Mouse (Mus musculus) inflammation-experienced regulatory T-cells, adult 6 months (primary cell): Measurements from ENCODE around the gene Pkn3. TPM values are rescaled to one million over a fixed set of nuclear protein-coding genes. Genes with fewer than 3 reads are reported as not detected.
"Not testable (repeated sequence)": the region's sequence is repeated elsewhere in the genome, so short reads cannot be mapped to it uniquely, and the experiment has no call there.

Source experiments
- ATAC-seq: one replicate; pipeline ENCODE4 v1.8.0; 2017
- polyA plus RNA-seq, 3 experiments: library from polyadenylated mRNA; unstranded; fragments of 100-300 nt; shearing (Covaris generic); gene quantifications; one replicate each; pipeline ENCODE4 v1.2.1; 2017

The Pkn3 gene
- polyA plus RNA-seq, 3 experiments from 2014 or later, result 0.59 to 0.91 (median 0.71) TPM

DNA sequence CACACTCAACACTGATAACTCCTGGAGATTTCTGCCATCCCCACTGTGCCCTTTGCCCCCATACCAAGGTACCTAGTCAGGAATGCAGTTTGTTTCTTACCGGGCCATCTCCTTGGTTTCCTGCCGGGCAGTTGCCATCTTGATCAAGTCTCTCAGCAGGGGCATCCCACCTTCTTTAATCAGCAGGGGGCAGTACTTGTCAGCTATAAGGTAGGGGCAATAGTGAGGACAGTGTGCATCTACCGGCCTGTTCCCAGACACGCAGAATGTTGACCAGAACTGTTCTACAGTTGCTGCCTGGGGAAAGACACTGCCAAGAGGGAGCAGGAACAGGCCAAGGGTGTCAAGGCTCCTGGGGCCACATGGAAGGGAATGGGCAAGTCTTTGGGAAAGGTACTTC is 22.7 kb downstream of the Pkn3 start:
- ATAC-seq, result no peak

DNA sequence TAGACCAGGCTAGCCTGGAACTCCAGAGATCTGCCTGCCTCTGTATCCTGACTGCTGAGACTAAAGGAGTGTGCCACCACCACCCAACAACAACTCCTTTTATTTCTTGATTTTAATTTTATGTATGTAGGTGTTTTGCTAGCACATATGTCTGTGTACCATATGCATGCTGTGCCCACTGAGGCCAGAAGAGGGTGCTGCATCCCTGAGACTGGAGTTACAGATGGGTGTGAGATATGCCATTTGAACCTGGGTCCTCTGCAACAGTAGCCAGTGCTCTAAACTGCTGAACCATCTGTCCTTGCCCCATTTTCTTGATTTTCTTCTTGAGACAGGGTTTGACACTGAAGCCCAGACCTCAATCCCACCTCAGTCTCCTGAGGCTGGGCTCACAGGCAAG is 28.9 kb downstream of the Pkn3 start:
- ATAC-seq, result no peak

DNA sequence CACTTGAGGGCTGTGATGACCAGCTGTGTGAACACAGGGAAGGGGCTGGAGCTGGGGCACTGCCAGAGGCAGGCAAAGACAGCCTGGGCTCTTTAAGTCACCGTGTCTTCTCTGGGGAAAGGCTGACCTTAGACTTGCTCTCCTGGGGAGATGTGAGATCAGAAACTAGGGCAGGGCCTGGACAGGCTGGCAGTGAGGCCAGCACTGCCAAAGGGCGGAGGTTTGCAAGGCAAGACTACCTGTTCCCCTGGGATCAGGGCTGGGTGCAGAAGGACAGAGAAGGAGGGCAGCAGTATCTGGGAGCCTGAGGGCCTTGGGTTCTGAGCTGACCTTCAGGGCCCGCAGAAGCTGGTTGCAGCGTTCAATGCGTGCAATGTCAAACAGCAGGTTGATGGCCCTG is 30.2 kb downstream of the Pkn3 start:
- no peak for ATAC-seq

DNA sequence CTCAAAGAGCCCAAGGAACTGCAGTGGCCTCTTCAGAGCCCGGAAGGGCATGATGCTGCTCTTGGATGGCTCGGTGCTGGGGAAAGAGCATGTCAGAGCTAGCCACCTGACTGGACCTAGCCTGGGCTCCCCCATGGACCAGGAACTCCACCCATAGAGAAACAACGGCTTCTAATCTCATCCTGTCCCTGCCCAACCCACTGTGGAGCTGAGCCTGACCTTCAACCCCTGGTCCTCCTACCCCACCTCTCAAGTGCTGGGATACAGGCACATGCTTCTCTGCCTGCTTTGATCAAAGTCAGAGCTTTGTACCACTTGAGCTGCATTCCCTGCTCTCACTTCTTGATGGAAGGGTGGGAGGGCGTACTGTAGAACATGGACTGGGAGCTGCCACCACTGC is 30.8 kb downstream of the Pkn3 start:
- no peak for ATAC-seq

DNA sequence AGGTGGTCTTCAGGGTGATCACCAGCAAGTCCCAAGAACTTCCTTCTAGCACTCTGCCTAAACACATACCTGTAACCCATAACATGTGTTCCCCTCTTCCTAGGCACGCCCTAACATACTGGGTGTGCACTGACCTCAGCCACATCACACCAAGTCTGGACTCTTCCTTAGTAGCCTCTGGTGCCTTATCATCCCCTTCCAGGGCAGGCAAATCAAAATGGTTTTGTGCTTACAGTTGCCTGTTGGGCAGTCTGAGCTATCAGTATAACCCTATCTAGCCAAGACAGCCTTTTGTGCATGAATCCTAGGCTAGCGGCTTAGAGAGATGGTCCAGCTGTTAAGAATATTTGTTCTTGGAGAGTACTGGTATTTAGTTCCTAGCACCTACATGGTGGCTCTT is 34.0 kb downstream of the Pkn3 start:
- no peak for ATAC-seq

DNA sequence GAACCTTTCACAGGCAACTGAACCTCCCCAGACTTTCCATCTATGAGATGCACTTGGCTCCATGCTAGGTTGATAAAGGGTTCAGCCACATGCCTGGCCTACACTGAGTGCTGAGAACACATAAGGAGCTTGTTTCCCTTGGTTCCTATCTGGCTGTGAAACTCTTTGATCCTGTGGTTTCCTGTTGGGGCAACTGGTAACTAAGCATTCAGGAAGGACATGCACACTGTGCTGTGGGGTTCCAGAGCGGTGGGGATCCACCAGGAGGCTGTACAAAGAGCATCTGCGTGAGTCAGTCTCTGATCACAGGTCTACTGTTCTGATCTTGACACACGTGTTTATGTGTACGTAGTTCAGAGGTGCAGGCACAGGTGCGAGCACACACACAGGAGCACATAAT is 35.1 kb downstream of the Pkn3 start:
- ATAC-seq, result no peak

DNA sequence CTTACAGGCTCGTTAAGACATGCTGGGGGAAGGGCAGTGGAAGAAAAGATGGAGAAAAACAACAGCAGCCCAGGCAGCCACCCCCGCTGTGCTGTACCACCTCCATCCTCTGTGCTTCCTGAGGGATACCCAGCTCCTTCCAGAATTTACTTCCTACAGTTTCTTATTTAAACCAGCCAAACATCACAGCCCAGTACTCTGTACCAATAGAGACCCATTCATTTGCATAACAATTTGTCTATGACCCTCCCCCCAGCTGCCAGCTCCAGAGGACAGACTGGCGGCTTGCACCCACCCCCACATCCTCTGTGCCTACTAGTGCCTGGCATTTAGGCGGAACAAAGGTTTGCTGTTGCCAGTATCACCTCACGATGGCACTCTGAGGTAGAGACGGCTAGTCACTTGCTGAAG is 42.2 kb downstream of the Pkn3 start:
- ATAC-seq, result peak; percentile 39

DNA sequence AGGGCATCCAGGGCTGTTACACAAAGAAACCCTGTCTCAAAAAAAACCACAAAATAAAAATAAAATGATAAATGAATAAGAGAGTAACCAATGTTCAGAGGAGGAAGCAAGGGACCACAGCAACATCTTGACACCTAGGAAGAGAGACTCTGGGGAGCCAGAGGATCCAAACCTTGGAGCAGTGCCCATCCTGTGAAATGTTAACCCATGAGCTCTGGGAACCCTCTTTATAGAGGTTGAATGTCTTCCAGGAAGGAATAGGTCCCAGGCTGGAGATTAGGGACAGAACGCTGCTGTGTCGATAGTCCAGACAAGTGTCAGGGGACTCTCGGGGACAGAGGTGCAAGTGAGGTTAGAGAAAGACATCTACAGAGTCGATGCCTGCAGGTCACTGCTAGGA is 42.8 kb downstream of the Pkn3 start:
- ATAC-seq, result no peak

DNA sequence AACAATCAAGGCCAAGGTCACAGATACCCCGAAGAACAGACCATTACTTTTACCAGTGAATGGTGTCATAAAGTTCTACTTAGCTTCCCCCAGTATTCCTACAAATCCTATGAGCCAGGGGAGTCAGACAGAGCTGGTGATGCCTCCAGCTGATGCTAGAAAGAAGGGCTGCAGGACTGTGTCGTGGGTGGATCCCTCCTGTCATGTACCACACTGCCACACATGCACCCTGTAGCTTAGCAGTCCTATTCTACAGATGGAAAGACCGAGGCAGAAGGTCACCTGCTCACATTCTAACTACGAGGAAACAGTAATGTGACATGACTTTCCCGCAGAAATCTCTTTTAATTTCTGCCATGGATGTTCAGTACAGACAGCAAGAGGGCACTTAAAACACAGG is 45.3 kb downstream of the Pkn3 start:
- no peak for ATAC-seq

DNA sequence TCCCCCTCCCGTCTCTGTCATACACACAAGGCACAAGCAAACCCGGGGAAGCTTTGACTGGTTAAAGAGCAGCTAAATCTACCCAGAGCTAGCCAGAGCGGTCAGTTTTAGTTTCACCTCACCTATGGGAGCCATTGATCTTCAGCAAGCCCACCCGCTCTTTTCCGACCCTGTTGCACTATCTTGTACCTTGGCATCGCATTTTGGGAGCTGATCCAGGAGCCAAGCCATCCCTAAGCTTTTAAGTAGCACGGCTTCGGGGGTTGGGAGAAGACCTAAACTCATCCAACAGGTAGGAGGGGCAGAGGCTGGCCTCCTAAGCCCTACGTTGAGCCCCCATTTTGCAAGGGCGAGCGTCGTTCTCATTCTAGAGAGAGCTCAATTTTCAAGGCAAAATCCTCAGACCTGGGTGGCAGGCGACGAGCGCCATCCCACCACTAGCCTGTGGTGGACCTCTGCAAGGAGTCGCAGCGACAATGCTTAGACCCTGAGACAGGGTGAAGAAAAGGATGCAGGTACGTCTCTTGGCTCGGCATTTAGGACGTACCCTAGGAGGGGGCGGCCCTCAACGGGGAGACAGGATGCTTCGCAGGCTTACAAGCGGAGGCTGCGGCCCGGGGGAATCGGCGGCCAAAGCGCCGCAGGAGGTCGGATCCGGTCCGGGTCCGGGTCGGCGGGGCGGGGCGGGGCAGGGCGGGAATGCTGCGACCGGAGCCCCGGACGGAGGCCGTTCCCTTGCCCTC is 46.4 kb downstream of the Pkn3 start:
- ATAC-seq, result peak; percentile 59

DNA sequence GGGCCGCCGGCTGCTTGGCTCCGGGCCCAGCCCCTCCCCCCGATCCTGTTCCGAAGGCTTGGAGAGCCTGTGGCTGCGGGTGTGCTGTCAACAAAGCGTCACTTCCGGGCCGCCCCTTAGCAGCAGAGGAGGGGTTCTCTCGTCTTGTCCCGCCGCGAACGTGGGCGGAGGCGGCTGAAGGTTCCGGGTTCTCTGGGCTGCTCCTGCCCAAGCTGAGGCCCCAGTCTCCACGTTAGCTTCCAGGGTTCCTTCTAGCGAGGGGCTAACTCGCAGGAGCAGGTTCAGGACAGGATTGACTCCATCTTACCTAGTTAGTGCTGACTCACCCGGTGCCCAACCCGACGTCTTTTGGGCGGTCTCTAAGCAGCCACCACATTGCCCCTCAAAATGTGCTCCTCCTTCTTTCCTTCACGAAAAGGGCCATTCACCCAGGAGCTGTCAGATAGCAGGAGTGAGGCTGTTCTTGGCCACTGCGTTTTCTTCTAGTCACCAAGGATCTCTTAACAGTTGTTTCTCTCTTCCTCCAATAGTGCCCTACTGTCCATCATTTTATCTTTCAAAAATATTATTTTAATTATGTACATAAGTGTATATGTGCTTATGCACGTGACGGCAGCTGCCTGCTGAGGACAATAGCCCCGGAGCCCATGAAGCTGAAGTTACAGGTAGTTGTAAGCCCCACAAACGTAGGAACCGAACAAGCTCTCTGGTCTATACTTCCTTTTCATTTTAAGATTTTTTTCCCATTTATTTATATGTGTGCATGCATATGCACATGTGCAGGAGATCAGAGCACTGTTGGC is 47.2 kb downstream of the Pkn3 start, which contains the start of gene Zer1:
TSS of gene Zer1 (minus strand) at position 114 of the 803 bp plus-strand sequence.
- peak; percentile 80 for ATAC-seq

DNA sequence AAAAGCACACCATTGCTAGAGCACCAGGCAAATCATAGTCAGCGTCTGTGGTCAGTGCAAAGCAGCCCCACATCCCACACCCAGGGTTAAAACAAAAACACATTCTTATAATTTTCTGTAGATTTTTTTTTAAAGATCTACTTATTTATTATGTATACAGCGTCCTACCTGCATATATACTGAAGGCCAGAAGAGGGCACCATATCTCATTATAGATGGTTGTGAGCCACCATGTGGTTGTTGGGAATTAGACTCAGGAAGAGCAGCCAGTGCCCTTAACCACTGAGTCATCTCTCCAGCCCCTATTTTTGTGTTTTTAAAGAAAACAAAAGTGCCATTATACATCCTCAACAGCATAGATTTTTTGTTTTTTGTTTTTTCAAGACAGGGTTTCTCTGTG is 51.3 kb downstream of the Pkn3 start:
- no peak for ATAC-seq

DNA sequence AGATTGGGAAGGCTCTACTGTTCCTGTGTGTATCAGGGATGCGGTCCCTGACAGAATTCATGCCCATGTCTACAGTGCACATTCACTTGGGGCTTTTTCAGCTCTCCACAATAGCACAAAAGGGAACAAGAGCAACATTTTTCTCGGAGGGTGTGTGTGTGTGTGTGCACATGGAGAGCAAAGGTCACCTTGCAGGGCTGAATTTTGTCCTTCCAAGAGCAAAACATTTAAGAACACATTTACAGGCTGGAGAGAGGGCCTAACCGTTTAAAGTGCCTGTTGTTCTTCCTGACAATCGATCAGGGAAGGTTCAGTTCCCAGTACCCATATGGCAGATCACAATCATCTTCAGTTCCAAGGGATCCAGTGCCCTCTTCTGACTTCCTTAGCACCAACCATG is 52.7 kb downstream of the Pkn3 start:
- ATAC-seq, result no peak

DNA sequence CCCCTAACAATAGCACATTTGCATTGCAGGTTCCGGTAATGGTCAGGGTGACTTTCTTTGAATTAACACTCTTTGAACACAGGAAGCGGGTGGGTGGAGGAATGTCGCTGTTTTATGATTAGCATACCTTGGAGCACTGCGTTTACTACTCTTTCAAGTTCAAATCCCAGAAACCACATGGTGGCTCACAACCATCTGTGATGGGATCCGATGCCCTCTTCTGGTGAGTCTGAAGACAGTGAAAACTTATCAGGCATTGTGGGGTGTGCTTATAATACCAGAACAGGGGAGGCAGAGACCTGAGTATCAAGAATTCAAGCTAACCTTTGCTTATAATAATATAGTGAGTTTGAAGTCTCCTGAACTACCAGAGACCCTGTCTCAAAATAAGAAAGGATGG is 53.8 kb downstream of the Pkn3 start:
- not testable (repeated sequence) for ATAC-seq

DNA sequence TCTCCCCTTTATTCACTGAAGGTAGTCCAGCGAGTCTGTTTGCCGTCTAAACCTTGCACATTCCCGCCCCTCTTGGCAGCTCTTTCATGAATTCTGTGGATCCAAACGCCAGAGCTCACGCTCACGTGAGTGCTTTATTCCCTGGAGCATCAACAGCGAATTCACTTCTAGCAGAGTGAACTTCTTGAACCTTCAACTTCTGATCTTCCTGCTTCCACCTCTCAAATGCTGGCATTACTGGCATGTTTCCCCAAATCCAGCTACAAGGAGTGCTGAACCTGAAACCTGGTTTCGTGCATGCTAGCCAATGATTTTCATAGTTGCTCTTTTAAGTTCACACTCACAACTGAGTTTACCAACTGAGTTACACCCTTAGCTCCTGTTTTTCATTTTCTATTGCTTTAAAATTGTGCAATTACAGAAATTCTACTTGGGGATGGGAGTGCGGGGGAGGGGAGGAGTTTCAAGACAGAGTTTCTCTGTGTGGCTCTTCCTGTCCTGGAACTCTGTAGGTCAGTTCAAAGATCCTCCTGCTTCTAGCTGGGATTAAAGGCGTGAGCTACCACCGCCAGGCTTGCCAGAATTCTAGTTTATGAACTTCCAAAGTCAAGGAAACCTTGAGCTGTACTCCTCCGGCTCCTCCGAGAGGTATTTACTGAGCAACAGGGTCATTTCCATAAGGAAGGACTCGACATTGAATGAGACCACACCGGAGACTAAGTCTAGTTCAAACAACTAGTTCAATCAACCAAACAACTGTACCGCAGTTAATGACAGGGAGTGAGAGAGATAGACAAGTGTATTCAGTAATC is 55.5 kb downstream of the Pkn3 start:
- no peak for ATAC-seq

DNA sequence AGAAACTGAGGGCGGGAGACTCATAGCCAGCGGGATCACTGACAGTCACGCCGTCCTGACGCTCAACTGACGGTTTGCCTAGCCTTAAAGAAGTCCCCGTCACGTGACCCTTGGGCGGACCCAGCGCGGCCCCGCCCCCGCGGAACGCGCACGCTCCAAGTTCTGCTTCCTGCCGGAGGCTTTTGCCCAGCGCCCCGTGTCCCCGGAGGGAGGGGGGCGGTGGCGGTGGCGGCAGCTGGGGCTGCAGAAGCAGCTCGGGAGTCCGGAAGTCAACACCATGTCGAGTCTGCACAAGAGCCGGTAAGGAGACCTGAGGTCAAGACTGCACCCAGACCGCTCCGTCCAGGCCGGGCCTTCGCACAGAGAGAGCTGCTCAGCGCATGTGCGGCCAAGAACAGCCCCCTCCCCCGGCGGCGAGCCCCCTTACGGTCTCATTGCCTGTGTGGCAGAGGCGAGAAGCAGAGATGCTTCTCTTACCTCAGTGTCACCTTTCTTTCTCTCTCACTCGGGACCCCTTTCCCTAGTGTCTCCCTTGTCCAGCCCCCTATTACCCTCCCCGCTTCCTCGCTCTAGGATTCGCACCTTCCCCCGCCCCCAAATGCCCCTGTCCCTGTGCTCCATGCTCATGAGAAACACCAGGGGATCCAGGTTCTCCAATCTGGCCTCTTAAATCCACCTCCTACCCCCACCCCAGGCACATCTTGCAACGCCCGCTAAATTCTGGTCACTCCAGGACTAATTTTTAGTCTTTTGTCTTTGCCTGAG is 56.3 kb downstream of the Pkn3 start, which contains the start of gene Tbc1d13:
TSS of gene Tbc1d13 (plus strand) at position 134 of the 765 bp plus-strand sequence.
- ATAC-seq, result peak; percentile 95

DNA sequence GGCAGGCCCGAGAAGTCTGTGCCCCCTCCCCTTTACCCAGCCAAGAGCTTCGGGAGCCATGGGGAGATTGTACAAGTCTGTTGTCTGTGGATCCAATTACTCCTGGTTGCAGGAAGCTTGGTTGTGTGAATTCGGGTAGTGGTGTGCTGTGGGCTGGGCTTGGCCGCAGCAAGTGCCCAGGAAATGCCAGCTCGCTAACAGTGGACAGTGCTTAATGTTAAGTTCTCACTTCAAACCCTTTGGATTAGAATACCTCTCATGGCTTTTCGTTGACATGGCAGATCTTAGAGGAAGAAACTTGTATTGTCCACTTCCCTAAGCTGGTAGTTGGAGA is 56.9 kb downstream of the Pkn3 start:
- no peak for ATAC-seq

DNA sequence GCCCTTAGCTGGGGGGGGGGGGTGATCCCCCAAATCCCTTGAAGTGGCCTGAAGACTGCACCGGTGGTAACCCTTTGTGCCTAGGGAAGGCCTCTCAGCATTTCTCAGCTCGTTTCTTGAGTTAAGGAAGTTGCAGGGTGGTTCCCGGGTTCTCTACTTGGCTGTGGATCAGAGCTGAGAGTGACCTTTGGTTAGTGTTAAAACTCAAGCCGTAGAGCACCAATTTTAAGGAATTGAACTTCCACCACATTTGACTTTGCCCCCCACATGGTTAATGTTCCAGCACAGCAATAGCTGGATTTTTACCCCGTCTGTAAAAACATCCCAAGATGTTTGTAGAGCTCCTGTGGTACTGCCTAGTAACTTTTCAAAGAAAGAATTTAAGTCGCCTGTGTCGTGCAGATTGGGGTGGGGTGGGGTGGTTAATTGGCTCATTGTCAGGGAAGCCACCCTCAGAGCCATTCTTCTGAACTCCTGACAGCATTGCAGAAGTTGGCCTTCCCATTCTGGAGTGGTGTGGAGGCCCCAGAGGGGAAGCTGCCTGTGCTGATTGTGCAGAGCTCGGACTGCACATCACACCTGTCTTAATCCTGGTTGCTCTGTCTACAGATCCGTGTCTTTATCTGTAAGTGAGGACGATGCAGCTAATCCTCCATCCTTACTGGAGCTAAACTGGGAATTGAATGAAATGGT is 57.6 kb downstream of the Pkn3 start:
- no peak for ATAC-seq

DNA sequence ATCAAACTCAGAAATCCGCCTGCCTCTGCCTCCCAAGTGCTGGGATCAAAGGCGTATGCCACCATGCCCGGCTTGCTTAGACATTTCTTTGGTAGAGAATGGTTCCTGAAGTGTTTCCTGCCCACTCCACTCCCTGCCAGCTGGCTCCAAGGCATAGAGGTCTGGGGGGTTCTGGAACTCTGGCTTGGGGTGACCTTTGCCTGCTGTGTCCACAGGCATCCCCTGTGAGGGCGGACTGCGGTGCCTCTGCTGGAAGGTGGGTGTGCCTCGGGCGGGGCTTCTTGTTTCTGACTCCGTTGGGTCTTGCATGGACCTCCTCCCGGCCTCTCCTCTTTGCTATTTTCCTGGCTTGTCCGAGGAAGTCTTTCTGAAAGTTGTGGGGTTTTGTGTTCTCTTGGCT is 59.0 kb downstream of the Pkn3 start:
- ATAC-seq, result no peak

DNA sequence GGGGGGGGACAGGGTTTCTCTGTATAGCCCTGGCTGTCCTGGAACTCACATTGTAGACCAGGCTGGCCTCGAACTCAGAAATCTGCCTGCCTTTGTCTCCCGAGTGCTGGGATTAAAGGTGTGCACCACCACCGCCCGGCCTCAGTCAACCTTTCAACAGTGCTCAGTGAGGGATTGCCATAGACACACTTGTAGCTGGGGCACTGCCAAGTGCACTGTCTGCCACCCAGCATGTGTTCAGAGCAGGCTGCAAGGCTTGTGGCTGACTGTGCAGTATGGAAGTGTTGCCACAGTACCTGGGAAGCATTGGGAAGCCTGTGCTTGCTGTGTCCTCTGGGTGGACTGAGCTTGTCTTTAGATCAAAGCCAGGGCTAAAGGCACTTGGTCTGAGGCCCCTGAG is 62.5 kb downstream of the Pkn3 start:
- not testable (repeated sequence) for ATAC-seq
